Mouse (Mus musculus): ENCODE results near the gene Gapvd1. TPM values are rescaled to one million over a fixed set of nuclear protein-coding genes. Genes with fewer than 3 reads are reported as not detected.

Gene Gapvd1
- polyA plus RNA-seq, 1 experiment: 28.3 TPM

DNA sequence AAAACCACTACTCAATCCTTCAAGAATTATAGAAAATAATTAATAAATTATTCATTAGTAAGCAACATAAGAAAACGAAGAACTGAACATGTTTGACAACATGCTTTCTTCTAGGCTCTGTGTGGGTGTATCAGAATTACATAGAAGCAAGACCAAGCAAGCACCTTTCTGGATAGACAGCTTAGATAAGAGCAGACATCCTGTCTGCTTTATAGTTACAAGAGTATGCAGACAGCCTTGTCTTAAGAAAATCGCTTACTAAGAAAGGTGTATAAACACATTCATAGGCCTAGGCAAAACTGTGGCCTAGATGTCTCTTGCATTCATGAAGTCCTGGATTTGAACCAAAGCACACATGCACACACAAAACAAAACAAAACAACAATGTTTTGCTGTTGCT is 9.4 kb downstream of the Gapvd1 start:
- Histone ChIP-seq H3ac (ENCODE audit: control insufficient read depth, insufficient read length) (no peak overlapping the region), H3K27me3 (ENCODE audit: control insufficient read depth, insufficient read depth, insufficient read length) (no peaks in the 10 kb centered on the region), H3K79me2 (ENCODE audit: control insufficient read depth, insufficient read depth) (peaks cover 93% of the 10 kb centered on the region), H3K4me2 (ENCODE audit: low read depth) (no peak overlapping the region), H3K4me3 (no peak overlapping the region), H3K36me3 (ENCODE audit: control insufficient read depth, insufficient read depth) (no peaks in the 10 kb centered on the region)
- TF ChIP-seq MYOD1 (IDR thresholded peaks at IDR 0.05; ENCODE audit: control insufficient read depth in 1 of 3, insufficient read length in 2 of 3, low read depth in 2 of 3) (no peak), CEBPB (IDR thresholded peaks at IDR 0.05; ENCODE audit: insufficient read depth, poor library complexity, severe bottlenecking) (no peak), TCF12 (IDR thresholded peaks at IDR 0.05; ENCODE audit: insufficient read depth, poor library complexity, severe bottlenecking) (no peak), E2F4 (IDR thresholded peaks at IDR 0.05; ENCODE audit: insufficient read depth) (no peak), REST (IDR thresholded peaks at IDR 0.05; ENCODE audit: insufficient read depth, insufficient read length) (no peak), POLR2A (IDR thresholded peaks at IDR 0.05; ENCODE audit: insufficient read length, low read depth) (no peak), TCF3 (IDR thresholded peaks at IDR 0.05; ENCODE audit: insufficient read length, low read depth) (no peak), POLR2AphosphoS2 (IDR thresholded peaks at IDR 0.05; ENCODE audit: insufficient read length, low read depth) (no peak), MYOG (IDR thresholded peaks at IDR 0.05; ENCODE audit: control insufficient read depth in 1 of 3, insufficient read depth in 1 of 3, insufficient read length in 2 of 3, low read depth in 2 of 3) (no peak), USF1 (IDR thresholded peaks at IDR 0.05; ENCODE audit: low read depth) (no peak), SRF (IDR thresholded peaks at IDR 0.05; ENCODE audit: control insufficient read depth, insufficient read length, low read depth) (no peak), MAX (IDR thresholded peaks at IDR 0.05; ENCODE audit: low read depth) (no peak)

DNA sequence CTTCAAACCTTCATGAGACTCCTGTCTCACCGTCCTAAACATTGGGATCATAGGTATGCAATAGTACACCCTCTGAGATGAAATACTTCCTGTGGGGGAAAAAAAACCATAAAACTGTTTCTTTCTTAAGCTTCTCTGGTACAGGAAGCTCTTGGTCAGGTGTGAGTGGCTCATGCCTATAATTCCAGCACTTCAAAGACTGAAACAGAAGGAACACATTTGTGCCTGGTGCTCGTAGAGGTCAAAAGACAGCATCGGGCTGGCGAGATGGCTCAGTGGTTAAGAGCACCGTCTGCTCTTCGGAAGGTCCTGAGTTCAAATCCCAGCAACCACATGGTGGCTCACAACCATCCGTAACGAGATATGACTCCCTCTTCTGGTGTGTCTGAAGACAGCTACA is 10.6 kb downstream of the Gapvd1 start:
- Histone ChIP-seq H3K36me3 (ENCODE audit: control insufficient read depth, insufficient read depth) (no peaks in the 10 kb centered on the region), H3ac (ENCODE audit: control insufficient read depth, insufficient read length) (no peak overlapping the region), H3K27me3 (ENCODE audit: control insufficient read depth, insufficient read depth, insufficient read length) (no peaks in the 10 kb centered on the region), H3K79me2 (ENCODE audit: control insufficient read depth, insufficient read depth) (peaks cover 93% of the 10 kb centered on the region), H3K4me3 (no peak overlapping the region), H3K4me2 (ENCODE audit: low read depth) (no peak overlapping the region)
- TF ChIP-seq TCF3 (IDR thresholded peaks at IDR 0.05; ENCODE audit: insufficient read length, low read depth): no peak
- TF ChIP-seq REST (IDR thresholded peaks at IDR 0.05; ENCODE audit: insufficient read depth, insufficient read length): no peak
- no peak for TF ChIP-seq SRF (IDR thresholded peaks at IDR 0.05; ENCODE audit: control insufficient read depth, insufficient read length, low read depth)
- no peak for TF ChIP-seq TCF12 (IDR thresholded peaks at IDR 0.05; ENCODE audit: insufficient read depth, poor library complexity, severe bottlenecking)

DNA sequence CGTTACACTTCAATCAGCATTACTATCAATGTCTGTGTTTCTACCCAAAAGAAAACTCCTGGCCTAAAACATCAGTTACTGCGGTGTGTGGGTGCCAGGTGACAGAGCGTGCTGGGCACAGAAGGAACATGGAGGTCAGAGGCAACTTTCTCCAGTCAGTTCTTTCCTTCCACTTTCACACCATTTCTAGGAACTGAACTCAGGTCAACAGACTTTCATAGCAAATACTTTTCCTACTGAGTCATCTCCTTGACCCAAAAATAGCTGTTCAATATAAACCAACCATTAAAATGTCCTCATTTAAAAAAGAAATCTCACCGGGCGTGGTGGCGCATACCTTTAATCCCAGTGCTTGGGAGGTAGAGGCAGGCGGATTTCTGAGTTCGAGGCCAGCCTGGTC is 12.4 kb downstream of the Gapvd1 start:
- Histone ChIP-seq H3ac (ENCODE audit: control insufficient read depth, insufficient read length) (no peak overlapping the region), H3K79me2 (ENCODE audit: control insufficient read depth, insufficient read depth) (peaks cover 93% of the 10 kb centered on the region), H3K27me3 (ENCODE audit: control insufficient read depth, insufficient read depth, insufficient read length) (no peaks in the 10 kb centered on the region), H3K4me2 (ENCODE audit: low read depth) (no peak overlapping the region), H3K4me3 (no peak overlapping the region), H3K36me3 (ENCODE audit: control insufficient read depth, insufficient read depth) (no peaks in the 10 kb centered on the region)
- TF ChIP-seq TCF3 (IDR thresholded peaks at IDR 0.05; ENCODE audit: insufficient read length, low read depth): no peak
- TF ChIP-seq TCF12 (IDR thresholded peaks at IDR 0.05; ENCODE audit: insufficient read depth, poor library complexity, severe bottlenecking): no peak
- no peak for TF ChIP-seq POLR2A (IDR thresholded peaks at IDR 0.05; ENCODE audit: insufficient read length, low read depth)
- TF ChIP-seq SRF (IDR thresholded peaks at IDR 0.05; ENCODE audit: control insufficient read depth, insufficient read length, low read depth): no peak
- TF ChIP-seq CEBPB (IDR thresholded peaks at IDR 0.05; ENCODE audit: insufficient read depth, poor library complexity, severe bottlenecking): no peak
- TF ChIP-seq REST (IDR thresholded peaks at IDR 0.05; ENCODE audit: insufficient read depth, insufficient read length): no peak
- TF ChIP-seq MYOD1 (IDR thresholded peaks at IDR 0.05; ENCODE audit: control insufficient read depth in 1 of 3, insufficient read length in 2 of 3, low read depth in 2 of 3): no peak
- TF ChIP-seq POLR2AphosphoS2 (IDR thresholded peaks at IDR 0.05; ENCODE audit: insufficient read length, low read depth): no peak
- TF ChIP-seq E2F4 (IDR thresholded peaks at IDR 0.05; ENCODE audit: insufficient read depth): no peak
- TF ChIP-seq USF1 (IDR thresholded peaks at IDR 0.05; ENCODE audit: low read depth): no peak
- TF ChIP-seq MAX (IDR thresholded peaks at IDR 0.05; ENCODE audit: low read depth): no peak

DNA sequence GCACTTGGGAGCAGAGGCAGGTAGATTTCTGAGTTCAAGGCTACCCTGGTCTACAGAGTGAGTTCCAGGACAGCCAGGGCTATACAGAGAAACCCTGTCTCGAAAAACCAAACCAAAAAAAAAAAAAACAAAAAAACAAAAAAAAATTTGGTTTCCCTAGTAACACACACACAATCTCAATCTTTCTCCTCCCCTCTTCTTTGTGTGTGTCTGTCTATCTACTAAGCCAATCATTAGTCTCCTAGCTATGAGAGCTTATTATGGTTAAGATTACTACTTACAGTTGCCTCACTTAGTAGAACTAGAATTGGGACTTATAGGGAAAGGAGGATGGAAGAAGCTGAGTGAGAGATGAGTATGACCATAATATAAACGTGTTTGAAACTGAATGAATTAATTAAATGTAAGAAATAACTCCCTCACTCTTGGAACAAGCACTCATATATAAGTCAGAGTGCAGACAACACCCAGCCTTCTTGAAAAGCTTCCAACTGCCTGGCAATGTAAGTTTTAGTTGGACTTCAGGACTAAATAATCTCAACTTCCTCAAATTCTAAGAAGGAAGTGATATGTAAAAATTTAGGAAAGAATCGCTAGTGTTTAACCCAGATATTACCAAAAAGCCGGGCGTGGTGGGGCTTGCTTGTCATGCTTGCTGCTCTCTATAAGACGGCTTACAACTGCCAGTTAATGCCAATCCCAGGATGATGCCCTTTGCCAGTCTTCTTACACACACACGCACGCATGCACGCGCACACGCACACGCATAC is 13.5 kb downstream of the Gapvd1 start:
- H3K79me2 ChIP-seq (ENCODE audit: control insufficient read depth, insufficient read depth): peaks cover 93% of the 10 kb centered on the region
- no peak overlapping the region for H3ac ChIP-seq (ENCODE audit: control insufficient read depth, insufficient read length)
- no peak overlapping the region for H3K4me3 ChIP-seq
- no peaks in the 10 kb centered on the region for H3K27me3 ChIP-seq (ENCODE audit: control insufficient read depth, insufficient read depth, insufficient read length)
- TF ChIP-seq E2F4 (IDR thresholded peaks at IDR 0.05; ENCODE audit: insufficient read depth) (no peak), MYOG (IDR thresholded peaks at IDR 0.05; ENCODE audit: control insufficient read depth in 1 of 3, insufficient read depth in 1 of 3, insufficient read length in 2 of 3, low read depth in 2 of 3) (no peak)
- no peaks in the 10 kb centered on the region for H3K36me3 ChIP-seq (ENCODE audit: control insufficient read depth, insufficient read depth)
- H3K4me2 ChIP-seq (ENCODE audit: low read depth): no peak overlapping the region

DNA sequence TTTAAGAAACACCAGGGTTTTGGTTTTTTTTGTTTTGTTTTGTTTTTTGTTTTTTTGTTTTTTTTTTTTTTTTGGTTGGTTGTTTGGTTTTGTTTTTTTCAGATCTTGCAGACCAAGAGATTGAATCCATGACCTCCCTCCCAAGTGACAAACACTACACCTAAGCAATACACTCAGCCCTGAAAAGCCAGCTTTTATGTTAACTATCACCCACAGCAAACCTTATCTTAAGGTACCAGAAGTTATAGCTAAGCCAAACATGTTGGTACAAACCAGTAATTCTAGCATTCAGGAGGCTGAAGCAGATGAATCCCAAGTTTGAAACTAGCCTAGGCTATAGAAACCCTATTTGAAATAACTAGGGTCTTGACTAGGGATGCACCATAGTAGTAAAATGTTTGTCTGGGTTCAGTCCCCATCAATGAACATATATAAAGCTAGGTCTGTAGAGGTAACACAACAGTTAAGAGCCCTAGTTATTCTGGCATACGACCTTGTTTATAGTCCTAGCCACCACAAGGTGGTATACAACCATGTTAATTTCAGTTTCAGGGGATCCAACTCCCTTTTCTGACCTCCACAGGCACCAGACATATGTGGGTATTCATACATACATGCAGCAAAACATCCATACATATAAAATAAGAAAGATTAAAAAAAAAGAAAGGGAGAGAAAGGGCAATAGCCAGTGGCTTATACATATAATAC is 15.2 kb downstream of the Gapvd1 start:
- Histone ChIP-seq H3K4me2 (ENCODE audit: low read depth) (no peak overlapping the region), H3K27me3 (ENCODE audit: control insufficient read depth, insufficient read depth, insufficient read length) (no peaks in the 10 kb centered on the region), H3K4me3 (no peak overlapping the region), H3K79me2 (ENCODE audit: control insufficient read depth, insufficient read depth) (peaks cover 93% of the 10 kb centered on the region), H3ac (ENCODE audit: control insufficient read depth, insufficient read length) (no peak overlapping the region), H3K36me3 (ENCODE audit: control insufficient read depth, insufficient read depth) (no peaks in the 10 kb centered on the region)
- no peak for TF ChIP-seq POLR2A (IDR thresholded peaks at IDR 0.05; ENCODE audit: insufficient read length, low read depth)
- no peak for TF ChIP-seq USF1 (IDR thresholded peaks at IDR 0.05; ENCODE audit: low read depth)
- no peak for TF ChIP-seq MYOG (IDR thresholded peaks at IDR 0.05; ENCODE audit: control insufficient read depth in 1 of 3, insufficient read depth in 1 of 3, insufficient read length in 2 of 3, low read depth in 2 of 3)
- no peak for TF ChIP-seq SRF (IDR thresholded peaks at IDR 0.05; ENCODE audit: control insufficient read depth, insufficient read length, low read depth)
- TF ChIP-seq MYOD1 (IDR thresholded peaks at IDR 0.05; ENCODE audit: control insufficient read depth in 1 of 3, insufficient read length in 2 of 3, low read depth in 2 of 3): no peak
- no peak for TF ChIP-seq CEBPB (IDR thresholded peaks at IDR 0.05; ENCODE audit: insufficient read depth, poor library complexity, severe bottlenecking)
- TF ChIP-seq MAX (IDR thresholded peaks at IDR 0.05; ENCODE audit: low read depth): no peak
- TF ChIP-seq TCF3 (IDR thresholded peaks at IDR 0.05; ENCODE audit: insufficient read length, low read depth): no peak
- TF ChIP-seq POLR2AphosphoS2 (IDR thresholded peaks at IDR 0.05; ENCODE audit: insufficient read length, low read depth): no peak
- TF ChIP-seq TCF12 (IDR thresholded peaks at IDR 0.05; ENCODE audit: insufficient read depth, poor library complexity, severe bottlenecking): no peak
- TF ChIP-seq E2F4 (IDR thresholded peaks at IDR 0.05; ENCODE audit: insufficient read depth): no peak
- no peak for TF ChIP-seq REST (IDR thresholded peaks at IDR 0.05; ENCODE audit: insufficient read depth, insufficient read length)

Data from myocyte (in vitro differentiated cells).